Mouse (Mus musculus): Measurements from ENCODE around the gene Wiz. TPM values are rescaled to one million over a fixed set of nuclear protein-coding genes. Genes with fewer than 3 reads are reported as not detected.

Gene Wiz
- polyA plus RNA-seq, 1 experiment from 2014 or later, result 36.9 TPM

GRCm38 (mm10) chr17:32312801-32313200 lies 76.4 kb downstream of the Wiz start:
- peaks cover 69% of the 10 kb centered on the region for H3K36me3 ChIP-seq (ENCODE audit: control insufficient read depth, insufficient read depth, low read length)
- WGBS, result 91% methylated on average over 8 of the region's 8 CpGs

GRCm38 (mm10) chr17:32307963-32308362 lies 81.3 kb downstream of the Wiz start:
- ATAC-seq (ENCODE audit: low FRiP score), result no peak
- WGBS, result 96% methylated on average over 4 of the region's 4 CpGs

More at GRCm38 (mm10) chr17:32312801-32313200, 76.4 kb downstream of the Wiz start:
- H3K9me3 ChIP-seq (ENCODE audit: control insufficient read depth, low read length), result no peaks in the 10 kb centered on the region
- H3K4me1 ChIP-seq (ENCODE audit: control insufficient read depth, insufficient read depth, low read length), result no peaks in the 10 kb centered on the region
- no peak overlapping the region for H3K4me2 ChIP-seq
- no peak overlapping the region for H3K9ac ChIP-seq (ENCODE audit: low read length)
- ATAC-seq (ENCODE audit: low FRiP score) (no peak), DNase-seq (ENCODE audit: low spot score, missing footprints) (no peak)
- no peak overlapping the region for H3K27ac ChIP-seq (ENCODE audit: low read depth, low read length)
- no peaks in the 10 kb centered on the region for H3K27me3 ChIP-seq (ENCODE audit: control insufficient read depth, insufficient read depth, low read length)
- H3K4me3 ChIP-seq (ENCODE audit: low read depth, low read length), result no peak overlapping the region

More at GRCm38 (mm10) chr17:32307963-32308362, 81.3 kb downstream of the Wiz start:
- no peak for DNase-seq (ENCODE audit: low spot score, missing footprints)
- no peaks in the 10 kb centered on the region for H3K4me1 ChIP-seq (ENCODE audit: control insufficient read depth, insufficient read depth, low read length)
- H3K36me3 ChIP-seq (ENCODE audit: control insufficient read depth, insufficient read depth, low read length), result peaks cover 70% of the 10 kb centered on the region
- no peaks in the 10 kb centered on the region for H3K27me3 ChIP-seq (ENCODE audit: control insufficient read depth, insufficient read depth, low read length)
- H3K9me3 ChIP-seq (ENCODE audit: control insufficient read depth, low read length), result no peaks in the 10 kb centered on the region
- no peak overlapping the region for H3K9ac ChIP-seq (ENCODE audit: low read length)
- no peak overlapping the region for H3K4me3 ChIP-seq (ENCODE audit: low read depth, low read length)
- H3K27ac ChIP-seq (ENCODE audit: low read depth, low read length), result no peak overlapping the region
- no peak overlapping the region for H3K4me2 ChIP-seq

Small RNA genes lying within 50 kb of the gene (microRNA-seq; reads per million reads assigned to microRNA genes)
- gene Gm22201, result not detected

Other genes with a start within 250 kb of the Wiz start
- gene Notch3, start 222.6 kb downstream of the Wiz start, polyA plus RNA-seq (2014; fragmentation: Nextera tagmentation; extraction: Ambion mirVana), result 21.4 and 21.9 TPM in 2 replicates
- gene Ephx3, start 199.9 kb downstream of the Wiz start, polyA plus RNA-seq (2014; fragmentation: Nextera tagmentation; extraction: Ambion mirVana), result 0.07 and 0.12 TPM in 2 replicates
- gene Brd4, start 104.7 kb downstream of the Wiz start, polyA plus RNA-seq (2014; fragmentation: Nextera tagmentation; extraction: Ambion mirVana), result 82.8 and 97.9 TPM in 2 replicates
- gene Akap8, start 68.2 kb downstream of the Wiz start, polyA plus RNA-seq (2014; fragmentation: Nextera tagmentation; extraction: Ambion mirVana), result 53.0 and 55.4 TPM in 2 replicates
- 67.1 and 67.4 TPM in 2 replicates for gene Akap8l, start 38.8 kb downstream of the Wiz start, polyA plus RNA-seq (2014; fragmentation: Nextera tagmentation; extraction: Ambion mirVana)
- gene Rasal3, start 14.1 kb upstream of the Wiz start, polyA plus RNA-seq (2014; fragmentation: Nextera tagmentation; extraction: Ambion mirVana), result 0.52 and 0.70 TPM in 2 replicates
- gene Pglyrp2, start 34.7 kb upstream of the Wiz start, polyA plus RNA-seq (2014; fragmentation: Nextera tagmentation; extraction: Ambion mirVana), result not detected in 2 replicates
- 0.26 and 0.42 TPM in 2 replicates for gene Cyp4f39, start 63.3 kb upstream of the Wiz start, polyA plus RNA-seq (2014; fragmentation: Nextera tagmentation; extraction: Ambion mirVana)
- gene Cyp4f17, start 116.6 kb upstream of the Wiz start, polyA plus RNA-seq (2014; fragmentation: Nextera tagmentation; extraction: Ambion mirVana), result 4.4 and 4.8 TPM in 2 replicates
- gene Cyp4f16, start 147.1 kb upstream of the Wiz start, polyA plus RNA-seq (2014; fragmentation: Nextera tagmentation; extraction: Ambion mirVana), result 8.3 and 11.0 TPM in 2 replicates
- 0.32 TPM in 1 of 2 replicates, not detected in the other for gene Cyp4f37, start 231.9 kb upstream of the Wiz start, polyA plus RNA-seq (2014; fragmentation: Nextera tagmentation; extraction: Ambion mirVana)

Data from midbrain, embryonic 11.5 days (tissue).